Mouse (Mus musculus) liver, embryonic 11.5 days (tissue): ENCODE measurements around the gene Bcl2. TPM values are rescaled to one million over a fixed set of nuclear protein-coding genes. Genes with fewer than 3 reads are reported as not detected.

Source experiments
- ATAC-seq: fragments of 200-750 bp; cut with Nextera tagmentation; replicated peaks from 2 replicates; pipeline ENCODE4 v1.8.0; 2017; ENCODE audit warnings: moderate number of reproducible peaks, mild to moderate bottlenecking, moderate TSS enrichment, moderate library complexity; ENCODE audit not compliant: low FRiP score
- DNase-seq: peaks from one replicate; pipeline ENCODE4 v3.0.0-alpha.2; 2017; ENCODE audit warnings: low spot score
- H3K27ac ChIP-seq: fragments of 300-500 bp; sonication (generic); 2 replicates; pipeline ENCODE4 v1.5.1; 2014; ENCODE audit warnings: mild to moderate bottlenecking, low read depth, low read length, control low read depth
- H3K27me3 ChIP-seq: fragments of 300-500 bp; sonication (generic); replicated peaks from 2 replicates; pipeline ENCODE4 v1.6.1; 2014; ENCODE audit warnings: low read length, mixed read lengths; ENCODE audit not compliant: control insufficient read depth, insufficient read depth
- H3K36me3 ChIP-seq: fragments of 300-500 bp; sonication (generic); 2 replicates; pipeline ENCODE4 v1.6.1; 2014; ENCODE audit warnings: mild to moderate bottlenecking, low read length, moderate library complexity, mixed read lengths; ENCODE audit not compliant: control insufficient read depth, insufficient read depth
- H3K4me1 ChIP-seq: fragments of 300-500 bp; sonication (generic); replicated peaks from 2 replicates; pipeline ENCODE4 v1.6.1; 2014; ENCODE audit warnings: low read length, mixed read lengths; ENCODE audit not compliant: control insufficient read depth, insufficient read depth
- H3K4me2 ChIP-seq: fragments of 300-500 bp; sonication (generic); 2 replicates; pipeline ENCODE4 v1.6.1; 2014; ENCODE audit warnings: mild to moderate bottlenecking, control low read depth, moderate library complexity
- H3K4me3 ChIP-seq: fragments of 300-500 bp; sonication (generic); 2 replicates; pipeline ENCODE4 v1.5.1; 2014; ENCODE audit warnings: low read depth, low read length, control low read depth
- H3K9ac ChIP-seq: fragments of 300-500 bp; sonication (generic); 2 replicates; pipeline ENCODE4 v1.6.1; 2014; ENCODE audit warnings: low read depth, low read length, control low read depth
- H3K9me3 ChIP-seq: fragments of 300-500 bp; sonication (generic); 2 replicates; pipeline ENCODE4 v1.6.1; 2016; ENCODE audit warnings: low read length, inconsistent platforms, mixed read lengths; ENCODE audit not compliant: control insufficient read depth
- WGBS: fragments of 180-500 bp; shearing (Covaris S2); extraction: QIAGEN DNeasy Blood & Tissue Kit; methylation state at CpG from one replicate; pipeline ENCODE4 v1.1.7; 2014; 5-methylcytosine and 5-hydroxymethylcytosine counted together
- polyA plus RNA-seq: library from polyadenylated mRNA; unstranded; fragments of >200 nt; fragmentation: Nextera tagmentation; extraction: Ambion mirVana; gene quantifications from 2 replicates; pipeline ENCODE4 v1.2.1, GENCODE M21; 2014

The Bcl2 gene
- polyA plus RNA-seq, 1 experiment from 2014 or later: 2.8 TPM

GRCm38 (mm10) chr1:106703183-106703582 is 10.9 kb downstream of the Bcl2 start:
- no peaks in the 10 kb centered on the region for H3K27me3 ChIP-seq
- H3K9ac ChIP-seq: no peak overlapping the region
- H3K4me3 ChIP-seq: no peak overlapping the region
- H3K27ac ChIP-seq: no peak overlapping the region
- H3K4me1 ChIP-seq: no peaks in the 10 kb centered on the region
- no peak overlapping the region for H3K4me2 ChIP-seq
- 44% methylated on average over 3 of the region's 3 CpGs for WGBS
- ATAC-seq (no peak), DNase-seq (no peak)
- H3K36me3 ChIP-seq: no peaks in the 10 kb centered on the region
- H3K9me3 ChIP-seq: no peaks in the 10 kb centered on the region

GRCm38 (mm10) chr1:106702471-106703175 is 11.5 kb downstream of the Bcl2 start:
- no peak for DNase-seq
- H3K36me3 ChIP-seq: no peaks in the 10 kb centered on the region
- H3K27ac ChIP-seq: no peak overlapping the region

GRCm38 (mm10) chr1:106700520-106701114 is 13.5 kb downstream of the Bcl2 start:
- no peaks in the 10 kb centered on the region for H3K9me3 ChIP-seq
- no peak for DNase-seq
- no peak overlapping the region for H3K4me3 ChIP-seq
- no peaks in the 10 kb centered on the region for H3K27me3 ChIP-seq
- no peak overlapping the region for H3K9ac ChIP-seq
- H3K4me1 ChIP-seq: no peaks in the 10 kb centered on the region
- no peak overlapping the region for H3K4me2 ChIP-seq
- no peaks in the 10 kb centered on the region for H3K36me3 ChIP-seq
- H3K27ac ChIP-seq: no peak overlapping the region
- no peak for ATAC-seq
- WGBS: 89% methylated on average over 9 of the region's 9 CpGs

More at GRCm38 (mm10) chr1:106702471-106703175, 11.5 kb downstream of the Bcl2 start:
- no peaks in the 10 kb centered on the region for H3K4me1 ChIP-seq
- H3K9ac ChIP-seq: no peak overlapping the region
- no peak overlapping the region for H3K4me3 ChIP-seq
- 48% methylated on average over 4 of the region's 4 CpGs for WGBS
- ATAC-seq: no peak
- no peaks in the 10 kb centered on the region for H3K9me3 ChIP-seq
- no peaks in the 10 kb centered on the region for H3K27me3 ChIP-seq
- H3K4me2 ChIP-seq: no peak overlapping the region

- H3K27me3 ChIP-seq: no peaks in the 10 kb centered on the region
These were observed 17.6 kb downstream of the Bcl2 start for GRCm38 (mm10) chr1:106696472-106696871.

GRCm38 (mm10) chr1:106695649-106696048 is 18.4 kb downstream of the Bcl2 start:
- H3K4me2 ChIP-seq: no peak overlapping the region
- H3K27me3 ChIP-seq: no peaks in the 10 kb centered on the region
- 69% methylated on average over 4 of the region's 4 CpGs for WGBS
- H3K4me3 ChIP-seq: no peak overlapping the region
- DNase-seq (no peak), ATAC-seq (no peak)
- H3K27ac ChIP-seq: no peak overlapping the region
- no peak overlapping the region for H3K9ac ChIP-seq
- no peaks in the 10 kb centered on the region for H3K36me3 ChIP-seq
- H3K9me3 ChIP-seq: no peaks in the 10 kb centered on the region
- no peaks in the 10 kb centered on the region for H3K4me1 ChIP-seq

More at GRCm38 (mm10) chr1:106696472-106696871, 17.6 kb downstream of the Bcl2 start:
- H3K9me3 ChIP-seq: no peaks in the 10 kb centered on the region
- DNase-seq (no peak), ATAC-seq (no peak)
- no peaks in the 10 kb centered on the region for H3K36me3 ChIP-seq
- H3K27ac ChIP-seq: no peak overlapping the region
- WGBS: 85% methylated on average over 5 of the region's 5 CpGs
- no peak overlapping the region for H3K4me3 ChIP-seq
- no peak overlapping the region for H3K9ac ChIP-seq
- H3K4me1 ChIP-seq: no peaks in the 10 kb centered on the region
- no peak overlapping the region for H3K4me2 ChIP-seq

- H3K27ac ChIP-seq: no peak overlapping the region
- H3K9ac ChIP-seq: no peak overlapping the region
- no peak for DNase-seq
- H3K36me3 ChIP-seq: no peaks in the 10 kb centered on the region
- H3K4me3 ChIP-seq: no peak overlapping the region
- H3K27me3 ChIP-seq: no peaks in the 10 kb centered on the region
- 80% methylated on average over 6 of the region's 6 CpGs for WGBS
- H3K4me1 ChIP-seq: no peaks in the 10 kb centered on the region
- H3K9me3 ChIP-seq: no peaks in the 10 kb centered on the region
- no peak overlapping the region for H3K4me2 ChIP-seq
- no peak for ATAC-seq
These were observed 19.8 kb downstream of the Bcl2 start for GRCm38 (mm10) chr1:106694316-106694715.

- no peak overlapping the region for H3K27ac ChIP-seq
- no peaks in the 10 kb centered on the region for H3K9me3 ChIP-seq
- peaks cover 3% of the 10 kb centered on the region; the same call in 1 of the 2 replicates for H3K4me1 ChIP-seq
- no peak overlapping the region for H3K4me3 ChIP-seq
- H3K4me2 ChIP-seq: no peak overlapping the region
- DNase-seq (no peak), ATAC-seq (peak; percentile 54; the same call in 1 of the 2 replicates)
- H3K36me3 ChIP-seq: no peaks in the 10 kb centered on the region
- H3K9ac ChIP-seq: no peak overlapping the region
- H3K27me3 ChIP-seq: no peaks in the 10 kb centered on the region
These were observed 21.5 kb downstream of the Bcl2 start for GRCm38 (mm10) chr1:106692599-106692998.

GRCm38 (mm10) chr1:106690887-106691286 is 23.2 kb downstream of the Bcl2 start:
- H3K9ac ChIP-seq: no peak overlapping the region
- ATAC-seq: no peak
- H3K4me3 ChIP-seq: no peak overlapping the region
- peaks cover 3% of the 10 kb centered on the region; the same call in 1 of the 2 replicates for H3K4me1 ChIP-seq
- H3K36me3 ChIP-seq: no peaks in the 10 kb centered on the region
- WGBS: 79% methylated on average over 6 of the region's 6 CpGs
- H3K4me2 ChIP-seq: no peak overlapping the region
- no peak overlapping the region for H3K27ac ChIP-seq
- H3K9me3 ChIP-seq: no peaks in the 10 kb centered on the region
- no peak for DNase-seq
- H3K27me3 ChIP-seq: no peaks in the 10 kb centered on the region

GRCm38 (mm10) chr1:106688161-106688516 is 25.9 kb downstream of the Bcl2 start:
- H3K4me2 ChIP-seq: no peak overlapping the region
- H3K27ac ChIP-seq: no peak overlapping the region
- WGBS: 55% methylated on average over 5 of the region's 5 CpGs

More at GRCm38 (mm10) chr1:106688161-106688516, 25.9 kb downstream of the Bcl2 start:
- Histone ChIP-seq H3K4me1 (peaks cover 3% of the 10 kb centered on the region; the same call in 1 of the 2 replicates), H3K9me3 (no peaks in the 10 kb centered on the region), H3K4me3 (no peak overlapping the region), H3K27me3 (no peaks in the 10 kb centered on the region), H3K36me3 (no peaks in the 10 kb centered on the region), H3K9ac (no peak overlapping the region)
- no peak for DNase-seq
- ATAC-seq: no peak
